Mouse (Mus musculus): ENCODE results near the gene Inpp5k.
A peak's percentile ranks its signal among the peaks of the same experiment; 100 is the strongest.

GRCm38 (mm10) chr11:75651426-75652221 is 20.8 kb downstream of the Inpp5k start:
- peak; percentile 75 for TF ChIP-seq POLR2A (IDR thresholded peaks at IDR 0.05; ENCODE audit: borderline replicate concordance, control insufficient read depth, low read depth, low read length)
- peak; percentile 6; the same call in 1 of the 2 replicates for TF ChIP-seq CTCF (IDR thresholded peaks at IDR 0.05; ENCODE audit: control insufficient read depth, insufficient read depth, low read length)
